Mouse (Mus musculus): ENCODE results near the gene Polr3c.

DNA sequence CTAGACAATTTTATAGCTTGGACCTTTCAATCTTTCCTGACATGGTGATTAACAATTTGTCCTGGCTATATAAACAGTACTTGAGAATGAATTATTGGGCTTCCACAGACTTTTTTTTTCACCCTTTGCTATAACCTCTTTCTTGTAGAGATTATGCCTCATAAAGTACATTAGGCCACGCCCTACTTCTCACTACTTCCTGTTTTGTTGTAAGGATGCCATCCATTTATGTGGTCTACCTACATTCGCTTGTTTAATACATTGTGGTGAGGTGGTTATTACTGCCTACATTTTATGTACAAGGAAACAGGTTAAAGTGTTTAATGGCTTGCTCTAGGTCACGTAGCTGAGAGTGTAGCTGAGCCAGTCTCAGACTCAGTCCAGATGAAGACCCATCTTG, 52.3 kb downstream of the Polr3c start:
- TF ChIP-seq POLR2A (IDR thresholded peaks at IDR 0.05; ENCODE audit: borderline replicate concordance, low read depth, low read length) (no peak), CTCF (IDR thresholded peaks at IDR 0.05; ENCODE audit: low read depth, low read length) (no peak)
